Mouse (Mus musculus): ENCODE measurements around the gene Rpusd3. TPM values are rescaled to one million over a fixed set of nuclear protein-coding genes. Genes with fewer than 3 reads are reported as not detected.

Gene Rpusd3
- polyA plus RNA-seq, 1 experiment from 2014 or later, result 20.8 TPM

- Histone ChIP-seq H3K27me3 (no peaks in the 10 kb centered on the region), H3K36me3 (ENCODE audit: poor library complexity, severe bottlenecking) (peaks cover 56% of the 10 kb centered on the region), H3K27ac (peak within 1 kb of the TSS; percentile 93), H3K9ac (peak within 1 kb of the TSS; percentile 98), H3K9me3 (replicated peaks) (no peaks in the 10 kb centered on the region), H3K4me3 (peak within 1 kb of the TSS; percentile 99), H3K4me1 (peaks cover 24% of the 10 kb centered on the region), H3K4me2 (peak within 1 kb of the TSS; percentile 99)
- ATAC-seq, result peak; percentile 96
- under 1% methylated on average over 60 of the region's 61 CpGs for WGBS
Measured at GRCm38 (mm10) chr6:113377496-113378385, 41.4 kb downstream of the Rpusd3 start, which contains the start of the genes Tada3 and Arpc4. TSS of gene Tada3 (minus strand) at chr6:113377883. TSS of gene Arpc4 (plus strand) at chr6:113378115.

DNA sequence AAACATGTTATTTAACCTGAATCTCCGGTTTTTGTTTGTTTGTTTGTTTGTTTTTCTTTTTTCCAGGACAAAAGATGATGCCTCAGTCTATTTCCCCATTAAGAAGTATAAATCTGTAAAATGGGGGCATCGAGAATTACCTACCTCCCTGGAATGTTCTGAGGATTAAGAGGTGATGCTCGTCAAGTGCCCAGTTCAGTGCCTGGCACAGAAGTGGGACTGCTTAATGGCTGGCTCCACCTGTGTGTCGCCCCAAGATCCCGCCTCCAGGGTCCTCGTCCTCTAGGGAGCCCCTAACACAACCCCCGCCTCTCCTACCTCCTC is 42.0 kb downstream of the Rpusd3 start:
- H3K36me3 ChIP-seq (ENCODE audit: poor library complexity, severe bottlenecking), result peaks cover 57% of the 10 kb centered on the region
- H3K27ac ChIP-seq, result peak overlapping the region; percentile 93
- WGBS, result 9% methylated on average over 7 of the region's 7 CpGs
- H3K4me2 ChIP-seq, result peak overlapping the region; percentile 99
- peak overlapping the region; percentile 99 for H3K4me3 ChIP-seq
- ATAC-seq, result no peak
- H3K27me3 ChIP-seq, result no peaks in the 10 kb centered on the region
- H3K9ac ChIP-seq, result peak overlapping the region; percentile 98
- H3K4me1 ChIP-seq, result peaks cover 24% of the 10 kb centered on the region
- no peaks in the 10 kb centered on the region for H3K9me3 ChIP-seq (replicated peaks)

GRCm38 (mm10) chr6:113373491-113373890 is 45.6 kb downstream of the Rpusd3 start:
- H3K36me3 ChIP-seq (ENCODE audit: poor library complexity, severe bottlenecking), result peaks cover 75% of the 10 kb centered on the region
- no peaks in the 10 kb centered on the region for H3K9me3 ChIP-seq (replicated peaks)
- no peak overlapping the region for H3K4me3 ChIP-seq
- 0 out of 2 replicates have a peak overlapping the region, but pooled peaks have one; percentile 5 for H3K9ac ChIP-seq
- 96% methylated on average over 4 of the region's 4 CpGs for WGBS
- H3K27ac ChIP-seq, result no peak overlapping the region
- H3K27me3 ChIP-seq, result no peaks in the 10 kb centered on the region
- H3K4me2 ChIP-seq, result no peak overlapping the region
- no peak for ATAC-seq
- peaks cover 13% of the 10 kb centered on the region for H3K4me1 ChIP-seq

DNA sequence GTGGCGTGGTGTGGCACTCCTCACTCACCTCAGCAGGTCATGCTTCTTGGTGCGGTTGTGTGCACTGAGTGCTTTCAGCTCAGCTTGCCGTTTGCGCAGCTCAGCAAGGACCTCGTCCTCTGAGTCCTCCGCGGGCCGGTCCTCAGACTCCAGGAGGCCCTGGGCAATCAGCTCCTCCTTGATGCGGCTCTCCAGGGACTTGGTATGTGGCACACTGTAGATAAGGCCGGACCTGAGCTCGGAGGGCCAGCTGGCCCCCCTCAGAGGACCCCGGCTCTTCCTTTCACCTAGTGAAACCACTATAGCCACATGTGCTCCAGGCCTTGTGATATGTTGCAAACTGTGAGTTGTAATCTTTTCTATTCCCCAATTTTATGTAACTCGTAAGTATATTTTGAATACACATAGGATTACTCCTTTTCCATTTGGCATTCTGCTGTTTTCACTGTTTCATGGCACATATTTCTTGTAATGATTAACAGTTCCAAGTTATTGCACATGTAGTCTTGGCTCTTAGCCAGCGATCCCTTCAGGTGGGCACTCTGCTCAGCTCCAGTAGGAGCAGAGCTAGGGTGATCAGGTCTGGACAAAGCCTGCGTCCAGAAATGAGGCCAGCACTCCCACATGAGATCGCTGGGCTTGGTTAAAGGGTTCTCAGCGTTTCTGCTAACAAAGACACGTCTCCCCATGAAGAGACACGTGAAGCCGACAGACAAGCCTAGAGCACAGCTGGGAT is 48.8 kb downstream of the Rpusd3 start:
- whole genome bisulfite sequencing, result 95% methylated on average over 20 of the region's 20 CpGs
- no peak for ATAC-seq
- H3K36me3 ChIP-seq (ENCODE audit: poor library complexity, severe bottlenecking), result peaks cover 90% of the 10 kb centered on the region

DNA sequence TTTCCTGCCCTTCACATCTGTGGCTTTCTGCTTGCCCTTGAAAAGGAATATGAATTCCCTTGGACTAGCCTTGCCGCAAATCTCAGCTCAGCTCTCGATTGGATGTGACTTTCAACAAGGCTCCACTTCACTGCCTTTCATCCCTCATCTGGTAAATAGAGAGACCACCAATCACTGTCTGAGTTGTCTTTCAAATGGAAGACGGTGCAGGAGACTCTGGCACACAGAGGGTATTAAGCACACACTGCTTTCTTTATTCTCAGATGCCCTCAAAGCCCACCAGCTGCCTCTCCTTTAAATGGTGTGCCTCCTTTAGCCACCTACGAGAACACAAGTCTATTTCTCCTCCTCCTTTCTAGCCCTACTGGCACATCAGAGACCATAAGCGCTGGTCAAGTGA is 50.6 kb downstream of the Rpusd3 start:
- Histone ChIP-seq H3K9ac (no peak overlapping the region), H3K4me1 (no peaks in the 10 kb centered on the region), H3K4me3 (no peak overlapping the region), H3K36me3 (ENCODE audit: poor library complexity, severe bottlenecking) (peaks cover 72% of the 10 kb centered on the region), H3K27ac (no peak overlapping the region), H3K9me3 (replicated peaks) (no peaks in the 10 kb centered on the region), H3K4me2 (no peak overlapping the region), H3K27me3 (no peaks in the 10 kb centered on the region)
- ATAC-seq, result no peak
- WGBS, result 74% methylated on average over 5 of the region's 5 CpGs

More for the DNA sequence above, 48.8 kb downstream of the Rpusd3 start:
- Histone ChIP-seq H3K4me3 (no peak overlapping the region), H3K4me2 (no peak overlapping the region), H3K27ac (no peak overlapping the region), H3K27me3 (no peaks in the 10 kb centered on the region), H3K4me1 (no peaks in the 10 kb centered on the region), H3K9me3 (replicated peaks) (no peaks in the 10 kb centered on the region), H3K9ac (no peak overlapping the region)

DNA sequence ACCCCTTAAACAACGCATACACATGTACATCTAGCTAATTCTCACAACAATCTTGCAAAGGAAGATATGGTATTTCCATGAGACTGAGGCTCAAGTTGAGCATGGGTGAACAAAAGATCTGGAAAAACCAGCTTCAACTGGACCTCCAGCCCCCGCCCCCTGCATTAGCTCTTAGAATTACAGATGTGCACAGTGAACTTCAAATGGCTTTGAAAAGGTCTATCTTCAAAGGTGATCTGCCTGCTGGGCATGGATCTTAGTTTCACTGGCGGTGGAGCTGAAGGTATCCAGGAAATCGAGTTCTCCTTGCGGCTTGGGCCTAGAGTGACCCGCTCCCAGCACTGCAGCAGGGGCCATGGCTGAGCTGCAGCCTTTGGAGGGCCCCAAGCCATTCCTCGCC is 51.0 kb downstream of the Rpusd3 start:
- Histone ChIP-seq H3K36me3 (ENCODE audit: poor library complexity, severe bottlenecking) (peaks cover 68% of the 10 kb centered on the region), H3K27me3 (no peaks in the 10 kb centered on the region), H3K4me2 (no peak overlapping the region), H3K27ac (no peak overlapping the region), H3K9me3 (replicated peaks) (no peaks in the 10 kb centered on the region), H3K4me3 (no peak overlapping the region), H3K4me1 (no peaks in the 10 kb centered on the region), H3K9ac (no peak overlapping the region)
- 92% methylated on average over 7 of the region's 7 CpGs for WGBS
- ATAC-seq, result no peak

- no peak for ATAC-seq
- no peaks in the 10 kb centered on the region for H3K27me3 ChIP-seq
- no peak overlapping the region for H3K9ac ChIP-seq
- H3K9me3 ChIP-seq (replicated peaks), result no peaks in the 10 kb centered on the region
- WGBS, result 90% methylated on average over 1 of the region's 1 CpGs
- peaks cover 62% of the 10 kb centered on the region for H3K36me3 ChIP-seq (ENCODE audit: poor library complexity, severe bottlenecking)
- no peak overlapping the region for H3K4me3 ChIP-seq
- no peak overlapping the region for H3K27ac ChIP-seq
- H3K4me2 ChIP-seq, result no peak overlapping the region
- H3K4me1 ChIP-seq, result no peaks in the 10 kb centered on the region
Measured at GRCm38 (mm10) chr6:113367574-113367973, 51.6 kb downstream of the Rpusd3 start.

- no peak overlapping the region for H3K27ac ChIP-seq
- H3K36me3 ChIP-seq (ENCODE audit: poor library complexity, severe bottlenecking), result peaks cover 53% of the 10 kb centered on the region
- ATAC-seq, result no peak
Measured at GRCm38 (mm10) chr6:113366639-113367038, 52.5 kb downstream of the Rpusd3 start.

More at GRCm38 (mm10) chr6:113366639-113367038, 52.5 kb downstream of the Rpusd3 start:
- Histone ChIP-seq H3K4me1 (no peaks in the 10 kb centered on the region), H3K9me3 (replicated peaks) (no peaks in the 10 kb centered on the region), H3K4me2 (no peak overlapping the region), H3K4me3 (no peak overlapping the region), H3K9ac (no peak overlapping the region), H3K27me3 (no peaks in the 10 kb centered on the region)
- WGBS, result 94% methylated on average over 6 of the region's 6 CpGs

Small RNA genes within 50 kb of the gene (microRNA-seq; reads per million reads assigned to microRNA genes)
- not detected for gene Gm24387

Other genes with a start within 250 kb of the Rpusd3 start
- gene Lhfpl4, start 224.0 kb downstream of the Rpusd3 start, polyA plus RNA-seq (2015; fragmentation: Nextera tagmentation; extraction: Ambion mirVana), result 29.6 and 33.8 TPM in 2 replicates
- gene Mtmr14, start 181.5 kb downstream of the Rpusd3 start, polyA plus RNA-seq (2015; fragmentation: Nextera tagmentation; extraction: Ambion mirVana), result 42.5 and 45.4 TPM in 2 replicates
- gene Cpne9, start 137.0 kb downstream of the Rpusd3 start, polyA plus RNA-seq (2015; fragmentation: Nextera tagmentation; extraction: Ambion mirVana), result 0.39 and 0.68 TPM in 2 replicates
- 20.0 and 21.5 TPM in 2 replicates for gene Brpf1, start 112.2 kb downstream of the Rpusd3 start, polyA plus RNA-seq (2015; fragmentation: Nextera tagmentation; extraction: Ambion mirVana)
- 11.4 and 13.3 TPM in 2 replicates for gene Ogg1, start 92.4 kb downstream of the Rpusd3 start, polyA plus RNA-seq (2015; fragmentation: Nextera tagmentation; extraction: Ambion mirVana)
- gene Camk1, start 75.4 kb downstream of the Rpusd3 start, polyA plus RNA-seq (2015; fragmentation: Nextera tagmentation; extraction: Ambion mirVana), result 56.1 and 62.7 TPM in 2 replicates
- 65.4 and 70.6 TPM in 2 replicates for gene Tada3, start 41.5 kb downstream of the Rpusd3 start, polyA plus RNA-seq (2015; fragmentation: Nextera tagmentation; extraction: Ambion mirVana)
- 368 and 377 TPM in 2 replicates for gene Arpc4, start 41.2 kb downstream of the Rpusd3 start, polyA plus RNA-seq (2015; fragmentation: Nextera tagmentation; extraction: Ambion mirVana)
- gene Ttll3, start 30.1 kb downstream of the Rpusd3 start, polyA plus RNA-seq (2015; fragmentation: Nextera tagmentation; extraction: Ambion mirVana), result 6.7 and 7.6 TPM in 2 replicates
- gene Cidec, start 16.4 kb upstream of the Rpusd3 start, polyA plus RNA-seq (2015; fragmentation: Nextera tagmentation; extraction: Ambion mirVana), result not detected in 2 replicates
- gene Jagn1, start 23.2 kb upstream of the Rpusd3 start, polyA plus RNA-seq (2015; fragmentation: Nextera tagmentation; extraction: Ambion mirVana), result 86.0 and 92.1 TPM in 2 replicates
- gene Il17re, start 39.1 kb upstream of the Rpusd3 start, polyA plus RNA-seq (2015; fragmentation: Nextera tagmentation; extraction: Ambion mirVana), result 0.05 TPM in 1 of 2 replicates, not detected in the other
- 0.84 and 1.4 TPM in 2 replicates for gene Il17rc, start 52.1 kb upstream of the Rpusd3 start, polyA plus RNA-seq (2015; fragmentation: Nextera tagmentation; extraction: Ambion mirVana)
- 47.4 and 47.5 TPM in 2 replicates for gene Creld1, start 64.0 kb upstream of the Rpusd3 start, polyA plus RNA-seq (2015; fragmentation: Nextera tagmentation; extraction: Ambion mirVana)
- 2.8 and 3.1 TPM in 2 replicates for gene Prrt3, start 82.6 kb upstream of the Rpusd3 start, polyA plus RNA-seq (2015; fragmentation: Nextera tagmentation; extraction: Ambion mirVana)
- 84.7 and 87.8 TPM in 2 replicates for gene Emc3, start 112.3 kb upstream of the Rpusd3 start, polyA plus RNA-seq (2015; fragmentation: Nextera tagmentation; extraction: Ambion mirVana)
- 11.9 and 14.1 TPM in 2 replicates for gene Fancd2, start 112.3 kb upstream of the Rpusd3 start, polyA plus RNA-seq (2015; fragmentation: Nextera tagmentation; extraction: Ambion mirVana)
- 0.28 TPM in 1 of 2 replicates, not detected in the other for gene Fancd2os, start 181.4 kb upstream of the Rpusd3 start, polyA plus RNA-seq (2015; fragmentation: Nextera tagmentation; extraction: Ambion mirVana)
- gene Brk1, start 185.4 kb upstream of the Rpusd3 start, polyA plus RNA-seq (2015; fragmentation: Nextera tagmentation; extraction: Ambion mirVana), result 227 TPM in 2 replicates
- 57.3 and 63.9 TPM in 2 replicates for gene Vhl, start 204.6 kb upstream of the Rpusd3 start, polyA plus RNA-seq (2015; fragmentation: Nextera tagmentation; extraction: Ambion mirVana)
- gene Irak2, start 219.1 kb upstream of the Rpusd3 start, polyA plus RNA-seq (2015; fragmentation: Nextera tagmentation; extraction: Ambion mirVana), result 0.77 and 0.96 TPM in 2 replicates